Mouse (Mus musculus) adrenal gland, adult (tissue): ENCODE data around the gene Phf20.
"Not testable (repeated sequence)": the region's sequence is repeated elsewhere in the genome, so short reads cannot be mapped to it uniquely, and the experiment has no call there.

Experiments
- DNase-seq, 2 experiments: peaks; one replicate each; pipeline ENCODE4 v3.0.0; 2022 to 2023; ENCODE audit warnings: low spot score in 1 of 2; ENCODE audit not compliant: inconsistent age in 2 of 2

Phf20 gene

DNA sequence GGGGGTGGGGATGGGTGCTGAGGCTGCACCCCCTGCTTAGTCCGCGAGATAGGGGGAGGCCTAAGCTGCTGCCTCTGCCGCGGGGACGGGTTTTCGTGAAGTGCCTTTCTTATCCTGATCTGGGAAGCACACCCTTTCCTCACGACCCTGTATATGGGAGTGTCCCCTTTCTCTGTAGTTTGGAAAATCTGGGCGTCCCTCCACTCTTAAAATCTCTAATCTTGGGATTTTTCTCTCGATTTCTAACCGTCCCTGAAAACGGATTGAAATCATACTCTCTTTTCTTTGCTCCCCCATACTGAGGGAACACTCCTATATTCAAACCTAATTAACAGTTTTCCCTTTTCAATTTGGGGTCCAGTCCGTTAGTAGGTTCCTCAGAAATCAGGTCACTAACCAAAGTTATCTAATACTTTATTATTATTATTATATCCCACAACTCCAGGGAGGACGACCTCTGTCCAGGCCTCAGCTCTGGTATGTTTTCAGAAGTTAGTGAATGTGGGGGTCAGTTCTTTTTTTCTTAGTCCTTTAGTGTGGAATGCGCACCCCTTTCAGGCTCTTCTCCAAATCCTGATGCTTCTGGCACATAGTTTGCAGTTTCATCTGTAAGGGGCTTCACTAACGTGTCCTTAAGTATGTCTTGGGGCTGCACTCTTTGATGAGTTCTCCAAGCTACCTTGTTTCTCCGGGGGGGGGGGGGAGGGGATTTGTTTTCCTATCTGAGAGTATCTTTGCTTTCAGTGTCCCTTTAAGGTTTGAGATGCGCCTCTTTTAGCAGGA lies 1.1 kb downstream of the Phf20 start:
- DNase-seq, result peak in 1 of 2 experiments; percentile 16

GRCm38 (mm10) chr2:156199944-156200343 lies 3.7 kb downstream of the Phf20 start:
- DNase-seq, result peak; percentile 18 to 43

DNA sequence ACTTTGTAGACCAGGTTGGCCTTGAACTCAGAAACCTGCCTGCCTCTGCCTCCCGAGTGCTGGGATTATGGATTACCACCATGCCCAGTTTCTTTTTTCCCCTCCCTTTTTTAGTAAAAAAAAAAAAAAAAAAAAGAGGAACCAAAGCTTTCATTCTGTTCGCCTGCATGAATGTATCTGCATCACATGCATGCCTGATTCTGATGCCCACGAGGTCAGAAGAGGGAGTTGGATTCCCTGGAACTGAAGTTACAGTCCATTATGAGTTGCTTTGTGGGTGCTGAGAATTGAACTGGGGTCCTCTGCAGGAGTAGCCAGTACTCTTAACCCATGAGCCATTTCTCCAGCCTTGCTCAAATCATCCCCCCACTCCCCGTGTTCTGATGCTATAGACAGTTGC lies 5.2 kb downstream of the Phf20 start:
- peak in 1 of 2 experiments; percentile 28 for DNase-seq

DNA sequence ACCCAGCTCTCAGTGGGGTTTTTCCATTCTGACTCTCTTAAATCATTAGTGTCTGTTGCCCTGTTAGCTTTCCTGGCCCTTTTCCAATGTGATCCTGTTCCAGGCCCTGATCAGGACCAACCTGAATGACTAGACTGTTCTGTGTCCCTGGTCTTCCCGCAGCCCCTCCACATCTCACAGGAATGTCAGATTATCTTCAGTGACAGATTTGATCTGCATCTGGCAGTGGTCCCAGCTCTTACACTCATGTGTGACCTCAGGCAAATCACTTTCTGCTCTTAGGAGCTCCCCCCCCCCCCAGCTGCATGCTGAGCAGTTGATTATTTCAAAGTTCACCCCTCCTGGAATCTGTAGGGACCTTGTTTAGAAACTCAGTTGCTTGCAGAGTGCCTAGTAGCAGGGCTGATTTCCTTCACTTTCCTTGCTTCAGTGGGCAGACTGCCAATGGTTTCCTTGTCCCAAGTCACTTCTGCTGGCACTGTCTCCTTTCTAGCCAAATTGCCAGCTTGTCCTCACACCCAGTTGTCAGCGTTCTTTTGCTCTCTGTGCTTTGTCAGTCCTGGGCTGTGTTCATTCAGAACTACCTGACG lies 6.7 kb downstream of the Phf20 start:
- peak; percentile 84 to 94 for DNase-seq

GRCm38 (mm10) chr2:156203917-156204316 lies 7.7 kb downstream of the Phf20 start:
- peak; percentile 19 to 35 for DNase-seq

GRCm38 (mm10) chr2:156217786-156218185 lies 21.5 kb downstream of the Phf20 start:
- DNase-seq, result no peak

DNA sequence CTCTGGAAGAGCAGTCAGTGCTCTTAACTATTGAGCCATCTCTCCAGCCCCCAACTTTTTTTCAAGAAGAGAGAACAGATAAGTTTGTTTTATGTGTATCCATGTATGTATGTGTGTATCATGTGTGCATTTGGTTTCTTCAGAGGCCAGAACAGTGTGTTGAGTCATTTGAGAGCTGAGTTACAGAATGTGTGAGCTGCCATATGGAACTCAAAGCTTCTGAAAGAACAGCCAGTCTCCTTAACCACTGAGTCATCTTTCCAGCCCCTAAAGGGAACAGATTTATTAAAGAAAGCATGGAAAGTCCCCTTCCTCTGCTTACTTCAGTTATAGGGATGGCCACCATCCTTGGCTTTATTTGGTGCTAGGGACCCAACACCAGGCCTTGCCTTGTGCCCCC lies 25.8 kb downstream of the Phf20 start:
- DNase-seq, result no peak

GRCm38 (mm10) chr2:156224043-156224442 lies 27.8 kb downstream of the Phf20 start:
- DNase-seq, result no peak

DNA sequence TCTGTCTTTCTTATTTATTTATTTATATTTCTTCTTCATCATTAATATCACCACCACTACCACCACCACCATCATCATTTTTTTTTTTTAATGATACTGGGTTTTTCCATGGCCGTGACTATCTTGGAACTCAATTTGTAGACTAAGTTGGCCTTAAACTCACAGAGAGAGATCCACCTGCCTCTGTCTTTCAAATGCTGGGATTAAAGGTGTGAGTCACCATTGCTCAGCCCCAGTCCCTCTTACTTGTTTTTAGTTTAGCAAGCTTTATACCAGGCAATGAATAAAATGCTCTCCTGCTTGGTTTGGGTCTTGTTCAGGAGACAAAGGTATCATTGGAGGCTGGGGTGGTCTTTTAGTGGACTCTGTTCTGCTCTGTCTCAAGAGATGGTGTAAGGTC lies 31.4 kb downstream of the Phf20 start:
- no peak for DNase-seq

DNA sequence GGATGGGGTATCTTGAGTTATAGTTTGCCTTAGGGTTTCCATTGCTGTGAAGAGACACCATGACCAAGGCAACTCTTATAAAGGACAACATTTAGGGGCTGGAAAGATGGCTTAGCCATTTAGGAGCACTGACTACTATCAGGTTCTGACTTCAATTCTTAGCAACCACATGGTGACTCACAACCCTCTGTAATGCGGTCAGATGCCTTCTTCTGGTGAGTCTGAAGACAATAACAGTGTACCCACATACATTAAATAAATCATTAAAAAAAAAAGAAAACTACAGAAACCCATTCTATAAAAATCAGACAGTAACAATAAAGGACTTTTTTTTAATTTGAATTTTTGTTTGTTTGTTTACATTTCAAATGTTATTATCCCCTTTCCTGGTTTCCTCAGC lies 32.9 kb downstream of the Phf20 start:
- DNase-seq, result no peak

DNA sequence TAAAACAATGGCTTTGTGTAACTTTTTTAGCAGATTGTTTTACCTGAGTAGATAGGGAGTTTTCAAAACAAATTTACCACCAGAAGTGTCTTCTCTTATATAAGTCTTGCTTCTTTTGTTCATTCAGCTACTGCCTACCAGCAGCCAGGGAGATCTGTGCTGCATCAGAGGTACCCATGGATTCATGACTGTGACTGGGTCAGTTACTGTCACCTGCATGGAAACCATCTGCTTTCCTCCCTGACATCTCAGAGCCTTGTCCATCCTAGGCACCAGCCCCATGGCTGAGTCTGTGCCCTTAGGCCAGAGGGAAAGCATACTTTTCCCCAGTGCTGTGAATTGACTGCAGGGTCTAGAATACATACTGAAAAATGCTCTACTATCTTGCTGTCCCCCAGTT lies 35.1 kb downstream of the Phf20 start:
- DNase-seq, result no peak

GRCm38 (mm10) chr2:156233275-156233948 lies 37.1 kb downstream of the Phf20 start:
- DNase-seq, result peak in 1 of 2 experiments; percentile 45

- DNase-seq, result not testable (repeated sequence)
Measured at GRCm38 (mm10) chr2:156234016-156234415, 37.8 kb downstream of the Phf20 start.

DNA sequence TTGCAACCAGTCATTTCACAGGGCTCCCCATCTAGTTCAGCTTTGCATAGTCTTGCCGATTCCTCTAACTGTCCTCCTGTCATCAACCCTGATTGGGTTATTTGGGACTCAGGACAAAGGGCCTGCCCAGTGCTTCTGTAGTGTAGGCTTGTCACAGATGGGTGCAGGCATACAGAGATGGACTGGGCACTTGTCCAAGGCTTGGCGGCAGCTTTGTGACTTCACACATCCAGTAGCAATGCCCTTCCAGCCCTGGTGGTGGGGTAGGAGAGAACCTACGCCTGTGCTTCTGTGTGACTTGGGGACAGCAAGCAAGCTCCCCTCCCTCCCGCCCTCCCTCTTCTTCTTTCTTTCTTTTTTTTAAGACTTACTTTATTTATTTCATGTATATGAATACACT lies 39.6 kb downstream of the Phf20 start:
- peak; percentile 53 to 70 for DNase-seq

- no peak for DNase-seq
Measured at GRCm38 (mm10) chr2:156241662-156242061, 45.4 kb downstream of the Phf20 start.

- no peak for DNase-seq
Measured at GRCm38 (mm10) chr2:156243011-156243410, 46.7 kb downstream of the Phf20 start.

- DNase-seq, result no peak
Measured at GRCm38 (mm10) chr2:156247599-156247998, 51.3 kb downstream of the Phf20 start.

DNA sequence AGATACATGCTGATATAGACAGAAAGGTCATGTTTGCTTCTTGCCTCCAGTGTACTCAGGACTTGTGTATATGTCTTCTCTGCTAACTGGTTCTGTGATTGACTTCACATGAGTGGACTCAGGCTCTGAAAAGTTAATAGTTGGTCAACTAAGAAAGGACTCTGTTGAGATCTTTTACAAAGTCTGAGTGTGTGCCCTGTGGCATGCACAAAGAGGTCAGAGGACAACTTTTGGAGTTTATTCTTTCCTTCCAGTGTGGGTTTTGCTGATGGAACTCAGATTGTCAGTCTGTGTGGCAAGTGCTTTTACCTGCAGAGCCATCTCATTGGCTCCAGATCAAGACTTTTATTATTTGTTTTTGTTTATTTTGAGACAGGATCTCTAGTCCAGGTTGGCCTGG lies 54.5 kb downstream of the Phf20 start:
- DNase-seq, result no peak

DNA sequence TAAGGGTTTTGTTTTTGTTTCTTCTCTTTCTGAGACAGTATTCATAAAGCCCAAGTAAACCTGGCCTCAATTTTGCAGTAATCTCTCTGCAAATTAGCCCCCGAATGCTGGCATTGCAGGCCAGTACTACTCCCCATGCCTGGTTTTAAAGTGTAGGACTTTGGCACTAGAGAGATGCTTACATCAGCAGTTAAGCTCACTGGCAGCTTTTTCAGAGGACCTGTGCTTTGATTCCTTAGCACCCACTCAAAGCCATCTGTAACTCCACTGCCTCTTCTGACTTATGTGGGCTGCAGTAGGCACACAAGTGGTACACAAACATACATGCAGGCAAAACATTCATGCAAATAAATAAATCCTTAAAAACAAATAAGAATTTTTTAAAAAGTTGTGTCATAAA lies 55.0 kb downstream of the Phf20 start:
- no peak for DNase-seq

- peak; percentile 26 to 76 for DNase-seq
Measured at GRCm38 (mm10) chr2:156257051-156257450, 60.8 kb downstream of the Phf20 start.

GRCm38 (mm10) chr2:156257922-156258761 lies 61.9 kb downstream of the Phf20 start:
- peak; percentile 42 to 77 for DNase-seq
